Mouse (Mus musculus) MEL (cell line): ENCODE measurements around the gene Nop2. TPM values are rescaled to one million over a fixed set of nuclear protein-coding genes. Genes with fewer than 3 reads are reported as not detected.

Experiments
- DNase-seq: peaks from one replicate; pipeline ENCODE4 v3.0.0; 2011; ENCODE audit warnings: low read depth, low spot score
- H3K27ac ChIP-seq: 2 replicates; pipeline ENCODE4 v1.5.1; 2012; ENCODE audit warnings: low read depth, mild to moderate bottlenecking, control low read depth, low read length, moderate library complexity; ENCODE audit not compliant: control insufficient read depth
- H3K27me3 ChIP-seq, 2 experiments: fragments of 150-350 bp in 1 of 2; sonication (generic) in 1 of 2; 2 replicates each; pipeline ENCODE4 v1.6.1; 2012; ENCODE audit warnings: low read length in 2 of 2, mild to moderate bottlenecking in 2 of 2, improper control_type of control experiment in 1 of 2, moderate library complexity in 1 of 2; ENCODE audit not compliant: insufficient read depth in 2 of 2, control insufficient read depth in 1 of 2
- H3K36me3 ChIP-seq, 2 experiments: 2 replicates each; pipeline ENCODE4 v1.6.1; 2012 to 2014; ENCODE audit warnings: low read length in 2 of 2, improper control_type of control experiment in 1 of 2, inconsistent platforms in 1 of 2, mild to moderate bottlenecking in 1 of 2; ENCODE audit not compliant: insufficient read depth in 2 of 2, control insufficient read depth in 1 of 2
- H3K4me1 ChIP-seq, 2 experiments: fragments of 150-350 bp in 1 of 2; sonication (generic) in 1 of 2; 2 replicates each; pipeline ENCODE4 v1.6.1; 2012; ENCODE audit warnings: low read length in 2 of 2, improper control_type of control experiment in 1 of 2, mild to moderate bottlenecking in 1 of 2; ENCODE audit not compliant: insufficient read depth in 2 of 2, control insufficient read depth in 1 of 2
- H3K4me3 ChIP-seq, 2 experiments: fragments of 150-350 bp in 1 of 2; sonication (generic) in 1 of 2; 2 replicates each; pipeline ENCODE4 v1.5.1; 2012; ENCODE audit warnings: low read depth in 2 of 2, low read length in 2 of 2, mild to moderate bottlenecking in 2 of 2, moderate library complexity in 2 of 2, control low read depth in 1 of 2, improper control_type of control experiment in 1 of 2; ENCODE audit not compliant: control insufficient read depth in 1 of 2, insufficient read depth in 1 of 2
- H3K79me2 ChIP-seq: 2 replicates; pipeline ENCODE4 v1.6.1; 2012; ENCODE audit warnings: mild to moderate bottlenecking, low read length, moderate library complexity; ENCODE audit not compliant: control insufficient read depth, poor library complexity, insufficient read depth
- H3K9ac ChIP-seq: 2 replicates; pipeline ENCODE4 v1.6.1; 2012; ENCODE audit warnings: low read depth, mild to moderate bottlenecking, control low read depth, low read length, moderate library complexity; ENCODE audit not compliant: control insufficient read depth, poor library complexity, severe bottlenecking
- H3K9me3 ChIP-seq: fragments of 150-350 bp; sonication (generic); replicated peaks from 2 replicates; pipeline ENCODE4 v1.6.1; 2012; ENCODE audit warnings: mild to moderate bottlenecking, low read length, improper control_type of control experiment, moderate library complexity; ENCODE audit not compliant: insufficient read depth
- CHD2 ChIP-seq: IDR thresholded peaks from 2 replicates; pipeline ENCODE4 v1.6.1; 2011; ENCODE audit warnings: low read length, improper control_type of control experiment
- CTCF ChIP-seq, 3 experiments: IDR thresholded peaks in 2 of 3; conservative IDR thresholded peaks in 1 of 3; 2 replicates each; pipeline ENCODE4 v1.5.1; 2011 to 2012; ENCODE audit warnings: low read length in 3 of 3, low read depth in 2 of 3, mild to moderate bottlenecking in 2 of 3, improper control_type of control experiment in 1 of 3, inconsistent platforms in 1 of 3, mixed read lengths in 1 of 3, moderate library complexity in 1 of 3; ENCODE audit not compliant: control insufficient read depth in 1 of 3, insufficient read depth in 1 of 3, poor library complexity in 1 of 3, severe bottlenecking in 1 of 3
- ELF1 ChIP-seq: IDR thresholded peaks from 2 replicates; pipeline ENCODE4 v1.6.1; 2014; ENCODE audit warnings: low read depth, mild to moderate bottlenecking, inconsistent platforms, low read length, improper control_type of control experiment, moderate library complexity
- EP300 ChIP-seq, 2 experiments: IDR thresholded peaks; 2 replicates each; pipeline ENCODE4 v1.6.1; 2011; ENCODE audit warnings: improper control_type of control experiment in 2 of 2, low read length in 2 of 2, low read depth in 1 of 2, mild to moderate bottlenecking in 1 of 2
- ETS1 ChIP-seq: IDR thresholded peaks from 2 replicates; pipeline ENCODE4 v1.6.1; 2012; ENCODE audit warnings: low read depth, mild to moderate bottlenecking, inconsistent platforms, low read length, improper control_type of control experiment, moderate library complexity
- GABPA ChIP-seq: IDR thresholded peaks from 2 replicates; pipeline ENCODE4 v1.6.1; 2012; ENCODE audit warnings: low read depth, mild to moderate bottlenecking, inconsistent platforms, low read length, improper control_type of control experiment, moderate library complexity
- GATA1 ChIP-seq: IDR thresholded peaks from 2 replicates; pipeline ENCODE4 v1.6.1; 2011; ENCODE audit warnings: low read depth, low read length, improper control_type of control experiment
- HCFC1 ChIP-seq: IDR thresholded peaks from 2 replicates; pipeline ENCODE4 v1.6.1; 2012; ENCODE audit warnings: low read depth, mild to moderate bottlenecking, inconsistent platforms, low read length, improper control_type of control experiment, moderate library complexity
- MAFK ChIP-seq: IDR thresholded peaks from 2 replicates; pipeline ENCODE4 v1.6.1; 2011; ENCODE audit warnings: low read depth, mild to moderate bottlenecking, low read length, improper control_type of control experiment, borderline replicate concordance
- MXI1 ChIP-seq: IDR thresholded peaks from 2 replicates; pipeline ENCODE4 v1.6.1; 2011; ENCODE audit warnings: mild to moderate bottlenecking, low read depth, low read length, improper control_type of control experiment
- MYB ChIP-seq: IDR thresholded peaks from 2 replicates; pipeline ENCODE4 v1.6.1; 2011; ENCODE audit warnings: mild to moderate bottlenecking, low read depth, low read length, improper control_type of control experiment
- NELFE ChIP-seq: IDR thresholded peaks from 2 replicates; pipeline ENCODE4 v1.6.1; 2011; ENCODE audit warnings: low read depth, low read length, improper control_type of control experiment
- POLR2AphosphoS5 ChIP-seq: IDR thresholded peaks from 2 replicates; pipeline ENCODE4 v1.6.1; 2012; ENCODE audit warnings: low read depth, borderline replicate concordance, mild to moderate bottlenecking, inconsistent platforms, low read length, moderate library complexity, mixed read lengths
- SMC3 ChIP-seq: IDR thresholded peaks from 2 replicates; pipeline ENCODE4 v1.6.1; 2011; ENCODE audit warnings: low read depth, low read length, improper control_type of control experiment
- TAL1 ChIP-seq: IDR thresholded peaks from 2 replicates; pipeline ENCODE4 v1.6.1; 2012; ENCODE audit warnings: mild to moderate bottlenecking, inconsistent platforms, low read length, moderate library complexity, mixed read lengths
- TCF12 ChIP-seq: IDR thresholded peaks from 2 replicates; pipeline ENCODE4 v1.6.1; 2014; ENCODE audit warnings: low read depth, mild to moderate bottlenecking, inconsistent platforms, low read length, improper control_type of control experiment, moderate library complexity
- UBTF ChIP-seq: IDR thresholded peaks from 2 replicates; pipeline ENCODE4 v1.6.1; 2012; ENCODE audit warnings: low read depth, mild to moderate bottlenecking, inconsistent platforms, low read length, improper control_type of control experiment, moderate library complexity, borderline replicate concordance; ENCODE audit not compliant: insufficient read depth
- USF2 ChIP-seq, 2 experiments: IDR thresholded peaks; 2 replicates each; pipeline ENCODE4 v1.6.1; 2011 to 2012; ENCODE audit warnings: improper control_type of control experiment in 2 of 2, low read length in 2 of 2, borderline replicate concordance in 1 of 2, inconsistent platforms in 1 of 2, low read depth in 1 of 2, mild to moderate bottlenecking in 1 of 2; ENCODE audit not compliant: insufficient read depth in 1 of 2
- ZC3H11A ChIP-seq: IDR thresholded peaks from 2 replicates; pipeline ENCODE4 v1.6.1; 2012; ENCODE audit warnings: low read depth, mild to moderate bottlenecking, inconsistent platforms, low read length, improper control_type of control experiment
- ZKSCAN1 ChIP-seq: IDR thresholded peaks from 2 replicates; pipeline ENCODE4 v1.6.1; 2012; ENCODE audit warnings: low read depth, mild to moderate bottlenecking, inconsistent platforms, low read length, improper control_type of control experiment, moderate library complexity
- polyA plus RNA-seq, 2 experiments: library from polyadenylated mRNA; stranded (reverse) in 1 of 2; unstranded in 1 of 2; fragments of >175 nt in 1 of 2; fragments of >200 nt in 1 of 2; gene quantifications; 2 replicates each; pipeline versions ENCODE4 v1.2.1 to v1.2.4; 2012; ENCODE audit warnings: low replicate concordance in 2 of 2, low read depth in 1 of 2; ENCODE audit not compliant: insufficient read length in 2 of 2, insufficient read depth in 1 of 2, missing spikeins in 1 of 2
- total RNA-seq: library from RNA; depleted of rRNA; stranded (reverse); fragments of 300-350 nt; gene quantifications from 2 replicates; pipeline ENCODE4 v1.2.3, GENCODE M21; 2012

The Nop2 gene
- total and polyA plus RNA-seq, 3 experiments: 221 to 337 (median 263) TPM

DNA sequence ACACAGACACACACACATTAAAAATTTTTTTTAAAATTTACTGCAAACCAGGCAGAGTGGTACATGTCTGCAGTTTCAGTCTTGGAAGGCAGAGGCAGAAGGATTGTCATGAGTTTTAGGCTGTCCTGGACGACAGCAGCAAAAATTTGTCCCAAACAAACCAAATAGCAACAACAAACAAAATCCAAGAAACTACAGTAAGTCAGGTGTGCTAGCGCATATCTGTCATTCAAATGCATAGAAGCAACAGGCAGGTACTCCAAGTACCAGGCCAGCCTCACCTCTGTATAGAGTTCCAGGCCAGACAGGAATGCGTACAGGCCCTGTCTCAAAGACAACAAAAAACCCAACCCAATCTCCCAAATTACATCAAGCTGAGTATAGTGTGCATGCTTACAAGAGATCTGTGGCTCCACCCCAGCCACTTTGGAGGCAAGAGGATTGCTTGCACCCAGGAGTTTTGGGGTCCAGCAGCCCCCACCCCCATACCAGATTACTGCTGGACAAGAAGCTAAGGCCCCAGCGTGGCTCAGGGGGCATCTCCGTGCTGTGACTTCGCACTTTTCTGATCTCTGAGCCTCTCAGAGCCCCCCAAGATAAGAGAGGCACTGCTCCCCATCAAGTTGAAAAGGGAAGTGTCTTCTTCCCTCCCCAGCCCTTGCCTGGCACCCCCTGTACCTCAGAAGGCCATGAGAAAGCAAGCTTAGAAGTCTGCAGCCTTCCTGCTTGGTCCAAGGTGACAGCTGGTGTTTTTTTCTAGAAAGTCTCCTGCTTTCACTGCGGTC, 28.3 kb downstream of the Nop2 start (continued):
- no peak for TF ChIP-seq UBTF
- TF ChIP-seq MAFK: no peak
- TF ChIP-seq CHD2: no peak
- TF ChIP-seq ELF1: no peak
- peak; percentile 29; the same call in 1 of the 2 replicates for TF ChIP-seq MXI1
- TF ChIP-seq CTCF (IDR thresholded peaks at IDR 0.05 in 2 of 3, conservative IDR thresholded peaks at IDR 0.05 in 1 of 3; ENCODE audit: control insufficient read depth in 1 of 3, insufficient read depth in 1 of 3, low read depth in 2 of 3, low read length in 3 of 3, poor library complexity in 1 of 3, severe bottlenecking in 1 of 3): no peak
- TF ChIP-seq MYB: no peak
- TF ChIP-seq POLR2AphosphoS5: no peak
- no peak for TF ChIP-seq HCFC1
- 0 out of 2 replicates have a peak, but pooled peaks have one; percentile 40 for TF ChIP-seq TCF12
- TF ChIP-seq EP300 (IDR thresholded peaks at IDR 0.05; ENCODE audit: low read depth in 1 of 2, low read length in 2 of 2): peak; percentile 53 to 79
- peak; percentile 64 for TF ChIP-seq GATA1
- no peak for TF ChIP-seq ZC3H11A
- peak; percentile 63 for TF ChIP-seq GABPA
- TF ChIP-seq USF2 (IDR thresholded peaks at IDR 0.05; ENCODE audit: borderline replicate concordance in 1 of 2, insufficient read depth in 1 of 2, low read depth in 1 of 2, low read length in 2 of 2): no peak
- no peak for TF ChIP-seq SMC3
- TF ChIP-seq ZKSCAN1: no peak
- TF ChIP-seq, all 39 proteins: peak for 12

DNA sequence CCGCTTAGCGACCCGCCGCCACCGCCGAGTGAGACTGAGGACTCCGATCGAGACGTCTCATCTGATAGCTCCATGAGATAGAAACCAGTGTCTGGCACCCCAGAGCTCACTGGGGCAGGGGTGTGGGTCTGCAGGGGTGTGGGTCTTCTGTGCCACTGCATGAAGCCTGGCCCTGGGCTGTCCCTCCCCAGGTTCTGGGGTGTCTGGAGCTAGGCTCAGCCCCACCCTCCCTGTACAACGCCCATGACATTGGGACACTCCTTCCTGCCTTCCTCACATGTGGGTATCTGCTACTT, 28.8 kb downstream of the Nop2 start:
- H3K27ac ChIP-seq: peak overlapping the region; percentile 87
- no peaks in the 10 kb centered on the region for H3K27me3 ChIP-seq
- TF ChIP-seq MXI1: peak; percentile 18; the same call in 1 of the 2 replicates
- peak; percentile 29; the same call in 1 of the 2 replicates for TF ChIP-seq NELFE
- 0 out of 2 replicates have a peak, but pooled peaks have one; percentile 0 for TF ChIP-seq ETS1
- TF ChIP-seq POLR2AphosphoS5: no peak
- no peak for TF ChIP-seq EP300 (IDR thresholded peaks at IDR 0.05; ENCODE audit: low read depth in 1 of 2, low read length in 2 of 2)
- no peak for TF ChIP-seq TAL1
- TF ChIP-seq MYB: no peak
- peaks cover 0 to 49% of the 10 kb centered on the region in 2 experiments for H3K4me1 ChIP-seq
- peaks cover 45% of the 10 kb centered on the region for H3K79me2 ChIP-seq
- peak overlapping the region; percentile 51 for H3K9ac ChIP-seq
- no peaks in the 10 kb centered on the region for H3K9me3 ChIP-seq
- DNase-seq: no peak
- H3K4me3 ChIP-seq: peak overlapping the region in 1 of 2 experiments; percentile 7; a peak in 1 of 4 replicates
- H3K36me3 ChIP-seq: peaks cover 0 to 42% of the 10 kb centered on the region in 2 experiments; a peak in 3 of 4 replicates
